Mouse (Mus musculus) gastrocnemius, adult 2 months (tissue): Measurements from ENCODE around the gene Btbd16. TPM values are rescaled to one million over a fixed set of nuclear protein-coding genes. Genes with fewer than 3 reads are reported as not detected.

Source experiments
- DNase-seq: peaks from one replicate; pipeline ENCODE4 v3.0.0; 2022
- H3K27ac ChIP-seq: fragments of 200-600 bp; 2 replicates; pipeline ENCODE4 v1.8.1; 2022; ENCODE audit warnings: mild to moderate bottlenecking
- H3K4me3 ChIP-seq: fragments of 200-600 bp; 2 replicates; pipeline ENCODE4 v1.8.1; 2022; ENCODE audit warnings: mild to moderate bottlenecking, moderate library complexity
- CTCF ChIP-seq: fragments of 200-600 bp; IDR thresholded peaks from 2 replicates; pipeline ENCODE4 v1.8.1; 2022; ENCODE audit warnings: antibody characterized with exemption, mild to moderate bottlenecking, moderate library complexity
- intact Hi-C: fragments of 180-260 bp; cut with DNase I; formaldehyde crosslinking; loops from one replicate; pipeline ENCODE4 v1.15.1; 2025
- total RNA-seq, 2 experiments: library from RNA; stranded (reverse); gene quantifications; 2 replicates each; pipeline ENCODE4 v1.2.3; 2021

Gene Btbd16
- total RNA-seq, 2 experiments from 2014 or later = not detected

DNA sequence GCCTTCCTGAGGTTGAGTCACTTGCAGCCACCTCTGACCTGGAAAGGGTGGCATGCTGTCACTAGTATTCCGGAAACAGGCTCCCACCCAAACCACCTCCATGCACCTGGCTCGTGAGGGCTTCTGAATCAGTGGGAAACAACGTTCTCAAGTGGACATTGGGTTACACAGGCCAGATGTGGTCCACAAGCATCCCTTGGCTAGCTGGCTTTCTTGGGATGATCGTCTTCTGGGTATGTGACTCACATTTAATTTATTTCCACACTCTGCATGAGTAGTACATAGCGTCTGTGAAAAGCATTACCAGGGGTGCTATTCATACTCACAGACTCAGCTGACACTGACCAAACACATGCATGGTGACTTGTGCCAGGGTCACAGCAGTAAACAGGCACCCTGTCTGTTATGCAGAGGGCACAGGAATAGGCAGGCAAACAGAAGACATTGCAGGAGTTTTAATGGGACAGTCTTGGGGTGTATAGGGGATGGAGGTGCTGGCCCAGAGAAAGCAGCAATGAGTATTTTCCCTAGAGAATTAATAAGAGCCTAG lies 8.7 kb downstream of the Btbd16 start:
- intact Hi-C loops = no loop called here

DNA sequence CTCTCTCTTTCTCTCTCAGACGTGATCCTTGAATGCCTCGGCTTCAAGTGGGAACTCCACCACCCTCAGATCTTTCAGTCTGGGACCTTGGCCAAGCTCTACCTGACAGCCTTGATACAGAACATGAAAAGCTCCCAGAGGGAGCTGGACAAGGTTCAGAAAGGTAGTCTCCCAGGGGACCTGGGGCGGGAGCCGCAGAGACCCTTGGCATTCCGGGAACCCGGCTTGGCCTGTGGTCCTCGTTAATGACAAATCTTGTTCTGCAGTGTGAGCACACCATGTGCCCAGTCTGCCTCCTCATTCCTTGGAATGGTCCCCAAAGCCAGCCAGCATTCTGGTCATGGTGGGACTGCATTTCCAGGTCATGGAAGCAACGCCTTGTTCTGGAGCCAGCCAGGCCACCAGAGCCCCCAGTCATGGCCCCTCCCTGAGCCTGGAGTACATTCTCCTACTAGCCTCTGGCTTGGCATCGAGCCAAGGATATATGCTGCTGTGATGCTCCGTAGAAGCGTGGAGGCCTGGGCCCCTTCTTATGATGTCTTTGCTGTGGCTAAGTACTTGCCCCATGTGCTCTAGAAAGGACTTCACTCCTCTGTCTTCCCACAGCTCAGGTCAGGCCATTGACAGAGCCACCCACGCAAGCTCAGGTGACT lies 12.2 kb downstream of the Btbd16 start:
- intact Hi-C loops = no loop called here
- no peak for DNase-seq
- TF ChIP-seq CTCF = no peak
- Histone ChIP-seq H3K27ac (peak overlapping the region; percentile 29; the same call in 1 of the 2 replicates), H3K4me3 (no peak overlapping the region)

More for the DNA sequence above, 8.7 kb downstream of the Btbd16 start:
- Histone ChIP-seq H3K4me3 (no peak overlapping the region), H3K27ac (peak overlapping the region; percentile 78)
- no peak for TF ChIP-seq CTCF
- peak; percentile 51 for DNase-seq

DNA sequence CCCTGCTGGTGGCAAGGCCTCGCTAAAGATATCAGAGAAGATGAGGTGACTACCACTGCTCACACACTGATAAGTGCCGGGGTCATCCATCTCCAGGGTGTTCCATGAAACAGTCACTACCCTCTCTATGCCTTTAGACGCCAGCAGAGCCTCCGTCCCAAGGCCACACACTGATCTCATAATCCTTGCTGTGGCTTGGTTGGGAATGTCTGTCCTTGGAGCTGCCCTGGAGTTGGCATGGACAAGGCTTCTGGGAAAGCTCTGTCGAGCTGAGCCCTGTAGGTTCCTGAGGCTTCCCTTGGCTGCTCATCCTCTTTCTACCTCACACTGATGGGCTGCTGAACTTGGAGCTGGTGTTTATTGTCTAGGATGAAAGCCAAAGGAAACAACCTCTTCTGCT lies 12.8 kb downstream of the Btbd16 start:
- Histone ChIP-seq H3K27ac (peak overlapping the region; percentile 29; the same call in 1 of the 2 replicates), H3K4me3 (no peak overlapping the region)
- TF ChIP-seq CTCF = no peak
- intact Hi-C loops = no loop called here
- no peak for DNase-seq

DNA sequence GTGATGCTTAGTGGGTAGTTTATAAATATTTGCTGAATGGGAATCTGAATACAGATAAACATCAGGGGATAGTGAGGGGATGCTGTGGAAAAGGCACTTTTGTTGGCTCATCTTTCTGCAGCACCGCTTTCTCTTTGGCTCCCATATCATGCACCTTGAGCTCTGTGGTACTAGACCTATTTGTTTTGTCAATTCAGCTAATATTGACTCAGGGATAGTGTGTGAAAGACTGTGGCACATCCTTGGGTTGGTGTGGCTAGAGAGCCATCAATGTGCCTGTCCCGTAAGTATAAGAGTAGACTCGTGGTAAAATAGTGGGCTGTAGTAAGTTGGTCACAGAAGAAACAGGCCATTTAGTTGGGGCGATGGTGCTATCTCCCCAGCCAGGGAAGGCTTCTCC lies 13.7 kb downstream of the Btbd16 start:
- intact Hi-C loops = no loop called here
- no peak for TF ChIP-seq CTCF
- Histone ChIP-seq H3K4me3 (no peak overlapping the region), H3K27ac (no peak overlapping the region)
- no peak for DNase-seq

DNA sequence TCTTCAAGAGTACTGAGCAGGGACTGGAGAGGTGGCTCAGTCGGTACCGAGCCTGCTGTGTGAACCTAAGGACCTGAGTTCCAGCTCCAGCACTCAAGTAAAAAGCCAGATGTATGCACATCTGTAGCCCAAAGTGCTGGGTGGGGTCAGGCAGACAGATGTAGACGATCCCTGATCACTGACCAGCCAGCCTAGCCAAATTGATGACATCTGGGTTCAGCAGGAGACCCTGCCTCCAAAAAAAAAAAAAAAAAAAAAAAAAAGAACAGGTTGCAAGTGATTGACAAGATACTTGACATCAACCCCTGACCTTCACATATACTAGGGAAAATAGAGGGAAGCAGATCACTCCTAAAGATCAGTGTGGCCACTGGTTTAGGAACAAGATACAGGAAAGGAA lies 15.1 kb downstream of the Btbd16 start:
- DNase-seq = no peak
- intact Hi-C loops = no loop called here
- H3K4me3 ChIP-seq = no peak overlapping the region
- no peak overlapping the region for H3K27ac ChIP-seq
- TF ChIP-seq CTCF = no peak

DNA sequence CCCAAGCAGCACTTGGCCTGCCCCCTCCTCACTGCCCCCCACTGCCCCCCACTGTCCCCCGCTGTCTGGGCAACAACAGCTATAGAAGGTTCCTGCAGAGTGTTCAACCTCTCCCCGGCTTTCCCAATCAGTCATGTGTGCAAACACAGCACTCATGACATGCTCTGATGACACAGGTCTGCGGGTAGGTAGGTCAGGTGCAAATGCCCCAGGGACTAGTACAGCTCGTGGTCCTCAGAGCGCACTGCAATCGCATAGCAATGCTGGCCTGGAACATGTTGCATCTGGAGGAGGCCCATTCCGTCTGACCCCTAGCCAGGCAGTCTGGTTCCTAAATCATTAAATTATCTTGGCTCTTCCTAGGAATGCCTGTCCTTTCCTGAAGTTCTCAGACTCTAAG lies 15.6 kb downstream of the Btbd16 start:
- no peak overlapping the region for H3K4me3 ChIP-seq
- DNase-seq = no peak
- H3K27ac ChIP-seq = no peak overlapping the region
- intact Hi-C loops = no loop called here
- TF ChIP-seq CTCF = no peak

DNA sequence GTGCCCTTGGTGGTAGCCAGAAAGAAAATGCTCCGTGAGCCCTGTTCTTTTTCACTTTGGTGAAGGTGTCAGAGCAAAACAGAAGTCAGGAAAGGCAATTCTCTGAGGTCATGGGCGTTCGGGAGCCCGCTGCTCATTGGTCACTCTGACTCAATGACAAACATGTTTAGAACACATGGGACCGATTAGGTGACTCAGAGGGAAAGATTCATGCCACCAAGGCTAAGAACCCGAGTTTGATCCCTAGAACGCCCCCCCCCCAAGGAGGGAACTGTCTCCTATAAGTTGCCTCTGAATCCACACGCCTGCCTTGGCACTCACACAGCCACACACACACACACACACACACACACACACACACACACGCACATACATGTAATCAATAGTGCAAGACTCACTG lies 19.8 kb downstream of the Btbd16 start:
- intact Hi-C loops = no loop called here
- no peak for DNase-seq
- Histone ChIP-seq H3K27ac (no peak overlapping the region), H3K4me3 (no peak overlapping the region)
- no peak for TF ChIP-seq CTCF

DNA sequence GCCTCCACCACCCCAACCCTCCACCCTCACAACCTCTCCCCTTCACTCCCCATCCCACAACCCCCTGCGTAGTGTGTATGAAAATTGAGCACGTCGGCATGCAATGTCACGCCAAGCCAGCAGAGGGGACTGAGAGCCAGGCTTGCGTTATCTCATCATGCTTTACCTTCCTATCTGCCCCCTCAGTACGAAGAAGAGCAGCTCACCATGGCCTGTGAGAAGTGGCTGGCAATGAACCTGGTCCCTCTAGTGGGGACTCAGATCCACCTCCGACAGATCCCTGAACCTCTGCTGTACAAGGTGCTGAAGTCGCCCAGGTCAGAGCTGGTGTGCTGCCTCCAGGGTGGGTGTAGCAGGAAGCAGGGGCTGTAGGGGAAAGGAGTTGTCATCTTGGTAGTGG lies 22.9 kb downstream of the Btbd16 start:
- no peak overlapping the region for H3K27ac ChIP-seq
- TF ChIP-seq CTCF = no peak
- intact Hi-C loops = no loop called here
- no peak for DNase-seq
- no peak overlapping the region for H3K4me3 ChIP-seq

DNA sequence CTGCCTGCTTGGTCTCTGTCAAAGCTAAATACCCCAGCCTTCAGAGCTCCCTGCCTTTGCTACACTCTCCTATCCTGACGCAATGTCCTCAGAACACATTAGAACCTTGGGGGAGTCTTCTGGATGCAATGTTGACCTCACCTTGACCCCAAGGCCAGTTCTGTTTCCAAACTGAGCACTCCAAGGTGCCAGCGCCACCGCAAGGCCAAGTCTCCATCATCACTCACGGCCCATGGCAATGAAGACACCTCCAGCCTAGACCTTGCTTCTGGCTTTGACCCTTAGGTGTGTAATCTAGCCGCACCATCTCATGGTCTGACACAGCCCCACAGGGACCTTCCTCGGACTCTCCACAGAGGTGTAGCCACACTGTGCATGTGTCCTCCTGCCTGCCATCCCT lies 23.7 kb downstream of the Btbd16 start:
- TF ChIP-seq CTCF = no peak
- intact Hi-C loops = no loop called here

DNA sequence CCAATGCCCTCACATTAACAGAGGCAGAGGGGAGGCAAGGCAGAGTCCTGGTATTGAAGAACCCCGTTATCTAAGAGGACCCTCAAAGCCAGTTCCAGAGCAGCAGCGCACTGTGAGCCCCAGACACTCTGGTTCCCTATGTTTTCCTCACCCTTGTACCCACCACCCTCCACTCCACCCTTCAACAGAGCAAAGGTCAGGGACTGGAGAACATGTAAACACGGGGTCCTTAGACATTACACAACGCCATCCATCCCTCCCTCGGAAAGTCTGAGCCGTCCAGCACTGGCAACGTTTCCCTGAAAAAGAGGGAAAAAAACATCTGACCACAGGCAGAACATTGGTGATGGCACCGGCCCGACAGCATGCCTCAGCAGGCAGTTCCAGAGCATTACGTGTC lies 25.5 kb downstream of the Btbd16 start:
- intact Hi-C loops = no loop called here
- no peak for TF ChIP-seq CTCF
- no peak for DNase-seq
- Histone ChIP-seq H3K4me3 (no peak overlapping the region), H3K27ac (no peak overlapping the region)

More for the DNA sequence above, 23.7 kb downstream of the Btbd16 start:
- DNase-seq = no peak
- Histone ChIP-seq H3K27ac (no peak overlapping the region), H3K4me3 (no peak overlapping the region)

DNA sequence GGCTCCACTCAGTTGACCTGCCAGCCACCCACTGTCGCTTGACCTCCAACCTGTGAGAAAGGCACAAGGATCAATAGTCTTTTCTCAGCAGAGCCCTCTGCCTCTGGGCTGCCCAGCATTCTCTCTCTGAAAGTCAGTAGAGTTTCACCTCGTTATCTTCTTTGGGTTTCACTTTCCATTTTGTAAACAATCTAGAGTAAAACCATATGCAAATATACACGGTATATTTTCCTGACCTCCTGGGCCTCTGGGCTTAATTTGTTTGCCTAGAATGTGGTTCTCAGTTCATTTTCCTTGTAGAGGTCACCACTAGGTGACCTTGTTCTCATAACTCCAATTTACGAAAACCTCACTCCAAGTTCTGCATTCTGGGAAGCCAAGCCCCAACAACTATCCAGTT lies 26.8 kb downstream of the Btbd16 start:
- Histone ChIP-seq H3K27ac (no peak overlapping the region), H3K4me3 (no peak overlapping the region)
- no peak for TF ChIP-seq CTCF
- DNase-seq = no peak
- intact Hi-C loops = no loop called here

DNA sequence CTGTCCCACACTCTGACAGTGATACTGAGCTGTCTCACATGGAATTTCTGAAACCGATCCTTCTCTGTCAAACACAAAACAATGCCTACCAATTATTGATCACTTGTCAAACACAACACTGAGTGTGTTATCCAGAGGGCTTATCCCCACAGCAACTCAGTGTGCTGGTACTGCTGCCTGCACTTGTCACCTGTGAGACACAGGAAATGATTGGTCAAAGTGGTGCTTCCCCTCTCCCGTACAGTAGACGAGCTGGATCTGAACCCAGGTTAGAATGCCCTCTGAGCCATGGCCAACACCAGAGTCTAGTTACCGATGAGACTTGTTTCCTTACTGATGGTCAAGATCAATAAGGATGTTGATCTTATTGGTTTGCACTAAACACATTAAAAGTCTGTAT lies 27.9 kb downstream of the Btbd16 start:
- no peak overlapping the region for H3K27ac ChIP-seq
- no peak overlapping the region for H3K4me3 ChIP-seq
- no peak for TF ChIP-seq CTCF
- intact Hi-C loops = no loop called here
- no peak for DNase-seq

DNA sequence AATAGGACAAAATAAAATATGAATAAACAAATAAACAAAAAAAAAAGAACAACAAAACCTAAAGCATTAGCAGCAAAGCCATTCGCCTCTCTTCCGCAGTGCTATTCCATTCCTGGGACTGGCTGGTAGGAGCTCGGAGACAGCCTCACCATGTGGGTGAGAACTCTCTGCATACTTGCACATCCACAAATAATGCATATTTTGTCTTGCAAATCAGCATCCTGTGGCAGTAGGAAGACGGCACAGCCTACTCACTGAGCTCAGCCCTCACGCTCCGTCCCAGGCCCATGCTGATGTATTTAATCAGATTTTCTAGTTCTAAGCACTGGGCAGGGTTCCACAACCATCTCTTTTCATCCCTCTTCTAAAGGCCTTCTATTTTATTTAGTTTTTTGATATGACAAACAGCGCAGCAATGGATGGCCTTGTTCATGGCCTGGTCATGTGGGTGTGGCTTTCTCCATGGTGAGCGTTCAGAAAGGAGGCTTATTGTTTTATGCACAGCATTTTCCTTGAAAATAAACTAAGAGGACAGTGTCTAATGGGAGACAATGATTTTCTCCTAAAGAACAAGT lies 29.5 kb downstream of the Btbd16 start:
- Histone ChIP-seq H3K4me3 (no peak overlapping the region), H3K27ac (no peak overlapping the region)
- no peak for DNase-seq
- TF ChIP-seq CTCF = no peak
- intact Hi-C loops = no loop called here

DNA sequence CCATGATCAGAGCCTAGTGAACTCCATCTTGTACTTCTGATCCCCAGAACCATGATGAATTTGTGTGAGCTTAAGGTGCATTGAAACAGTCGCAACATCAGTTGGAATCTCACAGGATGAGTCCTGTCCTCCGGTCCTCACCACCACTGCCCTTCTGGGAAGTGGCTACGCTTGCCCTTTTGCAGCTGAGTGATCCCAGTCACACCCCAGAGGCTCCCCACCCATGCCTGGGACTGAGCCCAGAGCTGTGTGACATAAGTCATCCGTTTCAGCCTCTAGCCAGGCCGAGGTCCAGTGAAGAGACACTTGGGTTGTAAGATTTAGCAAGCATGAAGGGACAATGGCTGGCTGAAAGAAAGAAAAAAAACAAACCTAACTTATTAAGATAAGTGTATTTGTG lies 31.1 kb downstream of the Btbd16 start:
- no peak for TF ChIP-seq CTCF
- H3K27ac ChIP-seq = no peak overlapping the region
- no peak overlapping the region for H3K4me3 ChIP-seq
- intact Hi-C loops = no loop called here
- DNase-seq = peak; percentile 53
